Mouse (Mus musculus): ENCODE results near the gene Zbtb14. TPM values are rescaled to one million over a fixed set of nuclear protein-coding genes. Genes with fewer than 3 reads are reported as not detected.

Zbtb14 gene
- 13.2 to 14.7 TPM (median 14.4 TPM) in 4 replicates for total RNA-seq (2023)

GRCm38 (mm10) chr17:69382511-69383100 lies at the start of gene Zbtb14:
Gene Zbtb14, plus strand, starts transcription at chr17:69383050.

GRCm38 (mm10) chr17:69438990-69439491 lies 56.2 kb downstream of the Zbtb14 start, which contains the start of gene Akain1:
Gene Akain1, plus strand, starts transcription at chr17:69439326.

Other genes starting within 250 kb of the Zbtb14 start
- gene Akain1, start 56.3 kb downstream of the Zbtb14 start, total RNA-seq (2023), result not detected in 4 replicates